Mouse (Mus musculus): ENCODE measurements around the gene Fam181b.

Gene Fam181b

DNA sequence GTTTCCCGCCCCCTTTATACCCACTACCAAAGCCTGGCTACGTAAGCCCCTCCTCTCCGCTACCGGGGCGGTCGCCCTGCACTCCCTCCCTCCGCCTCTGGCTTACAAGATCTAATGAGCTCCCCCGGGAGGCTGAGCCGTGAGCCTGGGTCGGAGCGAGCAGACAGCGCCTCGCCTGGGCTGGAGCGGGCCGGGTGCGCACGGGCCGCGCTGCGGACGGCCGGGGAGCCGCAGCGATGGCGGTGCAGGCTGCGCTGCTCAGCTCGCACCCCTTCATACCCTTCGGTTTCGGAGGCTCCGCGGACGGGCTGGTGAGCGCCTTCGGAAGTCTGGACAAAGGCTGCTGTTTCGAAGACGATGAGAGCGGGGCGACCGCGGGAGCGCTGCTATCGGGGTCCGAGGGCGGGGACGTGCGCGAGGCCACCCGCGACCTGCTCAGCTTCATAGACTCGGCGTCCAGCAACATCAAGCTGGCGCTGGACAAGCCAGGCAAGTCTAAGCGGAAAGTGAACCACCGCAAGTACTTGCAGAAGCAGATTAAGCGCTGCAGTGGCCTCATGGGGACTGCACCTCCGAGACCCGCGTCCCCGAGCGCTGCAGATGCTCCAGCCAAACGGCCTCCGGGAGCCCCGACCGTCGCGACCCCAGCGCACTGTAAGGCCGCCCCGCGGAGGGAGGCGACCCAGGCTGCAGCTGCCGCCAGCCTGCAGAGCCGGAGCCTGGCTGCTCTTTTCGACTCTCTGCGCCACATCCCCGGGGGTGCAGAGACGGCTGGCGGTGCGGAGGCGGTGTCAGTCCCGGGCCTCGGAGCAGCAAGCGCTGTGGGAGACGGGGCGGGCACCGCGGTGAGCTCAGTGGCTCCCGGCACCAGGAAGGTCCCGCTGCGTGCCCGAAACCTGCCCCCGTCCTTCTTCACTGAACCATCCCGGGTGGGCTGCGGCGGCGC lies at the start of gene Fam181b:
Gene Fam181b (plus strand): TSS at position 81 of the 946 bp plus-strand sequence.
- DNase-seq (ENCODE audit: low spot score): peak; percentile 68

DNA sequence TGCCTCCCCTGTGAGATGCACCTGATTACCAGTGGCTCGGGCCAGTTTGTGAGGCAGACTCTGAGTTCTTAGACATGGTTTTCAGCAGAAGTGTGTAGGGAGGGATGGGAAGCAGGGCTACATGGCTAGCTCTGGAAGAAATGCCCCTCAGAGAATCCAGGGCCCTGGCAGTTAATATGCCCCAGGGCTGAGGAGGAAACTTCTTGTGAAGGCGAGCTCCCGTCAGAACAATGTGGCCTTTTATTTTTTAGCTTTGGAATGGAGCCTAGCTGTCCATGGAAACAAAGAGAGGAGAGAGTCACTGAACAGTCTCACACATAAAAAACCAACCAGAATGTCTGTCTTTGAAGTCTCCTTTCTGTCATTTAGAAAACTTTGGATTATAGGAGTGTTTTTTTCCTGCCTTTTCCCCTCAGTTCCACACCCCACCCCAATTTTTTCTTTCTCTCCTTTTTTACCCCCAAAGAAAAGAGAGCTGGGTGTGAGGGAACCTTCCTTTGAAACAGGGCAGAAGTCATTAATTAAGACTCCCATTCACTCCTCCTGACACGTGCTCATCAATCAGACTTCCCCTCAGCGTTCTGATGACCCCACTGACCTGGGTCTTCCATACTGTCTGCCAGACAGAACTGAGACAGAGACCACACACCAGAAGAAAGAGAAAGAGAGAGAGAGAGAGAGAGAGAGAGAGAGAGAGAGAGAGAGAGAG lies 41.7 kb upstream of the Fam181b start:
- DNase-seq (ENCODE audit: low spot score): no peak

DNA sequence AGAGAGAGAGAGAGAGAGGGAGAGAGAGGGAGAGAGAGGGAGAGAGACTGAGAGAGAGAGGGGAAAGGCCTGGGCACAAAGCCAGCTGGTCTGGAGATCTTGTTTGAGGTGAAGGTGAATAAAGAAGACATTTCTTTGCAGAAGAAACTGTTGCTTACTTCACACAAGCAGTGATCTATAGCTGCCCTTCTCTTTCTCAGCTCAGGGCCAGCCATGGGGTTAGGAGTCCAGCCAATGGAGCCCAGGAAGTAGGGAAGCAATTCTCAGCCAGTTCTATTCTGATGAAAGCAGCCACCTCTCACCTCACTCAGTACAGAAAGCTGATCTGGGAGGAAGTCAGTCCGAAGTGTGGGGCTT lies 41.2 kb upstream of the Fam181b start:
- no peak for DNase-seq (ENCODE audit: low spot score)

DNA sequence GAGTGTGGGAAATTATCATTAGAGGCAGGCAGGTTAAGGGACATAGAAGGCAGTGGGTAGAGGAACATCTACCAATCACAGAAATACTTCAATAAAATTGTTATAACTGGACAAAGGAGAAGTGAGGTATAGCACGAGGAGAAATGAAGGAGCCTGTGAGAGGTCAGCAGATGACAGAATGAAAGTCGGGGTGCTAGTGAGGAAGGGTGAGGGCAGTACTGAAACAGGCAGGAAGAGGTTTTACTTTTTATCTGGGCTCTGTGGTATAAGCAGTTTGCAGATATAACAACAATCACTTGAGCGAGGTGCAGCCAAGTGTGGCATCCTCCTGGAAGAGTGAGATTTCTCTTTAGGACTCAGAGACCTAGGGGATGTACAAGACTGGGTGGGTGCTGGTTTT lies 40.1 kb upstream of the Fam181b start:
- no peak for DNase-seq (ENCODE audit: low spot score)

DNA sequence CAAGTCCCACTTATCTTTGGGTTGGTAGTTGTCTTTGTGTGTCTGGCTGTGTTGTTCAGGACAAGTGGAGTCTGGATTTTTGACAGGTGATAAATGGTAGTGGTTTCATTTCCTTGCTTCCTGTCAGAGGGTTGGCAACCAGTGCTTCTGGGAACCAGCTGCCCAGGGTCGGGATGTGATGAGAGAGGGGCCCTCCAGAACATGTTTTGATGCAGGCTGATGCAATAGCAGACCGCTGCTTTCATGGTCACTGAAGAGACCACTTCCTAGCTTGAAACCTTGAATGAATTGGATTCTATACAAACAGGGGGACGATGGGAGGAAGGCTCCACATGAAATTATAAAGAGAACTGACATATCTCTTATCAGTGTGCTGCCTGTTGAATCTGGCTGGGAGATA lies 35.3 kb upstream of the Fam181b start:
- DNase-seq (ENCODE audit: low spot score): no peak

DNA sequence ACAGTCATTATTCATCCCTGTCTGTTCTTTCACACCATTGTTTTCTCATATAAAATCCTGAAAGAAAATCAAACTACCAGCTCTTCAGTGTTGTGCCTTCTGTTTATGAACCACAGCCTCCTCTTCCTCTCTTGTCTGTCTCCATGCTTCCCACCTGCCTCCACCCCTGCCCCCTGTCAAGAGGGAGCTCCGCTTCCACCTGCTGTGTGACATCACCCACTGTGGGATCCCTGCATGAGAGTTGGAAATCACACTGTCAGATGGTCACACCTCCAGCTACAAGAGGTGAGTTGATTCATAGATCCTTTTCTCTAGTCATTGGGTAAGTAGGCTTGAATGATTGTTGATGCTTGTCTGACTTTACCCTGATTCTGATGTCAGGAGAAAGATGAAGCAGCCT lies 34.9 kb upstream of the Fam181b start:
- no peak for DNase-seq (ENCODE audit: low spot score)

DNA sequence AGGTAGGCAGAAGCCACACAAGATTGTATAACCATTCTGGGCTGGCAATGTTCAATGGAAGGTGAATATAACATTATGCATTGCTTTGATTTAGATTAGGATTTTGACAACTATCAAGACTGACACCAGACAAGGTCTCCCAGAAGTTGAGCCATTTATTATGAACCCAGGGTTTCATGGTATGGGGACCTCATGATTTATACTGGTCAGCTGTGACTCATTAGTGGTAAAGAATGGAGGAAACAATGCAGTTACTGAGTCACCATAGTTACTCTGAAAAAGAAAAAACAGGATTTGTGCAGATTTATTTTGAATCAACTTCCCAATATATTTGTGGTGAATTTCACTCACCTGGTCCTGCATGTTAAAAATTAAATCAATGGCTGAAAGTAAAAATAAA lies 18.8 kb upstream of the Fam181b start:
- no peak for DNase-seq (ENCODE audit: low spot score)

DNA sequence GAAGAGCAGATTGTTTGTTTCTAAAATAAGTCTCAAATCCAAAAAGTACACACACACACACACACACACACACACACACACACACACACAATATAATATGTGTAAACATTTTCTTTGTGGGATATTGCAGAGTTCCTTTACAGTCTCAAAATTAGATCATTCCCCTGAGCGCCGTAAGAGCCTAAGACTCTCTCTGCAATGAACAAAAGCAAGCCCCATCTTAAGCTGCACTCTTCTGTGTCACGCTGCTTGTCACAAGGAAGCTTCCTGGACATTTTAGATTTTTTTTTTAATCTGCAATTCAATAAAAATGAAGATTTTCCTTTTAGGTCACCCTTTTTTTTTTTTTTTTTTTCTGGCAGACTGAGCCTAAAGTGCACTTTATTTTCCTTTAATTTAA lies 17.9 kb upstream of the Fam181b start:
- no peak for DNase-seq (ENCODE audit: low spot score)

DNA sequence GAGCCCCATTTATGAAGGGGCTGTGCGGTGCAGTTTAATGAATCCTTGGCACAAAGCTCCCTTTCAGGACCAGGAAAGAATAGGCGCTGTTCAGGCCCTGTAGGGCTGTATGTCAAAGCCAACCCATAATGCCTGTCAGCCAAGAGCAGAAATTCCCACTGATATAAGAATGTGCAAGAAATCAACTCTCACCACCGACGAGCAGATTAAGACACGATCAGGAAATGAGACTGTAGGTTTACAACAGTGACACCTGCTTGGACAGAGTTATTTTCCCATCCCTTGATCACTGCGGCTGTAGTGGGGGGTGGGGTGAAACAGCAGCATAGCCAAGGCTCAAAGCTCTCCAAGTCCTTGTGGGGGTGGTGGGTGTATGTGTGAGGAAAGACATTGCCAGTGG lies 17.5 kb upstream of the Fam181b start:
- no peak for DNase-seq (ENCODE audit: low spot score)

DNA sequence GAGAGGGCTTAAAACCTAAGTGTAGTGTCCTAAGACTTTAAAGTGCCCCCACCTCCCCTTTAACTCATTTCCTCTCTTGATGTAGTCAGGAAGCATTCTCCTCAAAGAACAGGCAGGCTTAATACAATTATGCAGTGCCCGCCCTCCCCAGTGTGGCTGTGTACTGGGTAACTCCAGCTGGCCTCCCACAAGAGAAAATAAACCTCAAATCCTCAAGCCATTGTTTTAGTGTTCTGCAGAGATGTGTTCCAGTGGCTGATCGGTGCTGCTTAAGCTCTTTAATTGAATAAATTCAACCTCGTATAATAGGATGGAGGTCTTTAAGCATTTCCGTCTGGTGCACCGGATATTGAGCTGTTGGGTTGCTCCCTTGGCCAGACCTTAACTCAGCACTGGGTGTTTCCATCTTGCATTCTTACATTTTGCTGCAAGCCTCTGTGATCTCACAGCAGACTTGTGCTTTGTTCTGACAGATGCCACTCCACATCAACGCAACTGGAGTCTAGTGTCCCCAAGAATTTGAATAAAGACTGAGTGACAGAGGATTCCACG lies 12.1 kb upstream of the Fam181b start:
- DNase-seq (ENCODE audit: low spot score): no peak

DNA sequence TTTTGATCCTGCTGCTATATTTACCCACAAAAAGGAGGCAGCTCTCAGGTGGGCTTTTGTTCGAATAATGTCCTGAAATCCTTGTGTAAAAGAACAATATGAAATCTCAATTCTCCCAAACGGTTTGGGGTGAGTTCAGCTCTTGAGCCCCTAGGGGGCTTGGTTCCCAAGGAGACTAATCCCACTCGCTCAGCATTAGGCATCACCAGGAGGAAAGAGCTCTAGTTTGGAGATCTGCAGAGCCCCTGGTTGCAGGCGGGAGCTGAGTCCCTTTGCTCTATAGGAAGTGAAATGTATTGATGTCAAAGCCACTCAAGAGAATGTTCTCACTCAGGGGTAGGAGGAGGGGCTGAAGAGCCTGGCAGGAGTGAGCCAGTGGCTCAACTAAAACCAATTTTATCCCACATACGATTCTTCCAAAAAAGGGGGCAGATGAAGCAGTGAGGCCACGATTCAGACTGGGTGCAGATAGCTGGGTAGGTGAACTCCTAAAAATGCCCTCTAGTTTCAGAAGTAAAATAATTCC lies 3.2 kb upstream of the Fam181b start:
- DNase-seq (ENCODE audit: low spot score): no peak

DNA sequence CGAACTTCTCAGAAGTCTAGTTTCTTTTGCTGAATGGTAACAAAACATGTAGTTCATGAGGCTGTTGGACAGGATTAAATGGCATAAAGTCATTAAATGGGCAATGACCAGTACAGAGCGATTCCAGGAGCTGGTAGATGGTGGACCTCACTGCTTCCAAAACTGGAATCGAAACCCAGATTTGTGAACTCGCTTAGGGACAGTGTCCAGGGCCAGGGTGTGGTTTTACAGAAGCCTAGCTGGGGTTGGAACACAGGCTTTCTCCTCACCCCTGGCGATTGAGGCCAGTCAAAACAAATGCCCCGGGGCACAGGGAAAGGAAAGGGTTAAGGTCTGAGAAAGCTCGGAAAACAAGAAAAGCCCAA lies 263 bp upstream of the Fam181b start:
- DNase-seq (ENCODE audit: low spot score): no peak

DNA sequence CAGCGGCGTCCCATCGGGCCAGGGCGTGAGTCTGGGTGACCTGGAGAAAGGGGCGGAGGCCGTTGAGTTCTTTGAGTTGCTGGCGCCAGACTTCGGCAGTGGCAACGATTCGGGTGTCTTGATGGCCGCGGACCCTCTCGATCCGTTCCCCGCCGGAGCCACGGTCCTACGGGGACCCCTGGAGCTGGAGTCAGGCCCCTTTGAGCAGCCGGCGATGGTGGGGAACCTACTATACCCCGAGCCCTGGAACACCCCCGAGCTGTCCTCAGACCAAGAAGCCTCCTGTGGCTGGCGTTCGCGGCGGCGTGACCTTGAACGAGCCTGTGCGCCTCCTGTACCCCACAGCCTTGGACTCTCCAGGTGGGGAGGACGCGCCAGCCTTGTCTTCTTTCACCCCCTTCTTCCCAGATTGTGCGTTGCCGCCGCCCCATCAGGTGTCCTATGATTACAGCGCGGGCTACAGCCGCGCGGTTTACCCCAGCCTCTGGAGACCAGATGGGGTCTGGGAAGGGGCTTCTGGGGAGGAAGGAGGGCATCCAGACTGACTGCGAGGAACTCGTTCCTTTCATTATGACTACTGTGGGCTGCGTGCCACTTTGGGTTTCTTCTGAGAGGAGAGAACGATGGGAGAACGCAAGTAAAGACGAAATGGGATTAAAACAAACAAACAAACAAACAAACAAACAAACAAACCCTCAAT lies 1.2 kb downstream of the Fam181b start:
- no peak for DNase-seq (ENCODE audit: low spot score)

DNA sequence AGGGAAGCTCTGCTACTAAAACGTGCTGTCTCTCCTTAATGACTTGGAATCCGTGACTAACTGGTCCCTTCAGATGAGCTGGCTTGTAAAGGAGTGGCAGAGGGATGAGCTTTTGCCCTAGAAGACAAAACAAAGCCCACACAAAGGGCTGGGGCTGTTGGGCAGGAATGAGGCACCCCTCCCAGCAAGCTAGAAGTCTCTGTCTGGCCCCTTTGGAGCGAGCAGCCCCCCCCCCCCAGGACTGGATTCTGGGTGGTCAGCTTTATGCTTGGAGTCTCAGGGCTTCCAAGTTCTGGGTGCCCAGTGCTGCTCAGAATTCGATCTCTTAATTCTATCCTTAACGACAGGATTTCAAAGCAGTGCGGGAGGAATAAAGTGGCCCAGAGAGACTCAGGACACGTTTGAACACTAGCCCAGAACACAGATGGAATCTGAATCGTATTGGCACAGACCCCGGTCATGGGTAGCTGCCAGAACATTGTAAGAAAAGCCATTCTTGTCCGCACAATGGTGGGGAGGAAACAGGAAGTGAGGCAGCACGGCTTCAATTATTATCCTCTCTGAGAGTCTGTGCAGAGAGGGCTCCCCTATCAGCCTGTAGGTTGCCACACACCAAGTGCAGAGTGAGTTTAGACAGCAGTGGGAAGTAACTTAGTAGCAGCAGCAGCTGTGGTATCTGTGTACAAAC lies 13.8 kb downstream of the Fam181b start:
- peak; percentile 46 for DNase-seq (ENCODE audit: low spot score)

DNA sequence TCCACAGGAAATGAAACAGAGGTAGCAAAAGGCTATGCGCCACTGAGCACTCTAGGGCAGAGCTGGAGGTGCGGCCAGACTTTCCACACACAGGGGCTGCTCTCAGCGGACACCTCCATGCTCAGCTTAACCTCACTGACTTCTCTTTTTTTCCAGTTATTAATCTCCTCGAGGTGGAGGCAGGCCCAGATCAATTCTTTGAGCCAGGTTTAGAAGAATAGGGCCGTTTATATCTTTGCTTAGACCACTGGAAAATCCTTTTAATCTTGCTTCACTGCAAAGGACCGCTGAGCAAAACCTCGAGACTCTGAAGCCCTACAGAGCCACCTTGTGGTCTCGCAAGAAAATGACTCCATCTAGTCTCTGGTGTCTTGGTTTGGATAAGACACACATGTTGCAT lies 15.8 kb downstream of the Fam181b start:
- peak; percentile 10 for DNase-seq (ENCODE audit: low spot score)

DNA sequence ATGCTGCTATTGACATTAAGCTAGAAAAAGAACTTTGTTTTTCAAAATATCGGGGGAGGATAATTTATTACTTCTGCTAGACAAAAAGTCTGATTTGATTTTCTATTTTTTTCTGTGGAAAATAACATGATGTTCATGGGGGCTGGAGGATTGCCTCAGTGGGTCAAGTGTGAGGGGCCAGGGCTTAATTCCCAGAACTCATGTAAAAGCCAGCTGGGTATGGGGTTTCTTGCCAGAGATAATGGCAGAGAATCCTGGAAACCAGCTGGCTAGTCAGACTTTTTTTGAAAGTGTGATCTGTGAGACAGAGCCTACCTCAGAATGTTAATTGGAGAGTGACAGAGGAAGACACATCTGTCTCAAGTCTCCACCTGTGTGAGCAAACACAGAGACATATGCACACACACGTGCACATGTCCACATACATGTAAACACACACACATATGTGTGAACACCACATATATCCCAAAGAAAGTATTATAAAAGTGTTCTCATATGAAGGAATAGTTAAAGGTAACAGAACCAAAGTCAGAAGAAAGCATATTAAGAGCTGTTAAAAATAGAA lies 25.2 kb downstream of the Fam181b start:
- no peak for DNase-seq (ENCODE audit: low spot score)

DNA sequence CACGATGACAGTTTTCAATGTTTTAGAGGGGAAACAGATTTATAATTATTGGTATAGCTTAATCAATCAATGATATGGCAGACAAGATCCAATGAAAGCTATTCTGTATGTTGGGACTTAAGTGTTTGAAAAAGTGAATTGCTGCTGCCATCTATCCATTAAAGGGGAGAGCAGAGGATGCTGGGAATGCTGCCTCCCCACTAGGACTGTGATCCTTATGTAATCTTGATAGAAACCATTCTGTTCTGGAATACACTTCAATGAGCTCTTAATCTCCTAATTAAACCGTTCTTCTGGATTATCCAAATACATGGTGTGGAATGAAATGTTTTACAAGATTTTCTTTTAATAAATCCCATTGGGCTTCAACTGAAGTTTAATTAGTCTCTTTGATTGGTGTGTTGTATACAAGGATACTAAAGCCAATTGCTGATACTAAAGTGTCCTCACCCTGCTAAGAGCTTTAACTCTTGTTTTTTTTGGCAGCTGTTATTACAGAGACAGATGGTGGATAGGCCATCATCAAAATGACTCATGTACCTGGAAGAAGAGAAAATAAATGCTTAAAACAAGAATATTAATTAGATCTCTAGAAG lies 30.8 kb downstream of the Fam181b start:
- DNase-seq (ENCODE audit: low spot score): no peak

DNA sequence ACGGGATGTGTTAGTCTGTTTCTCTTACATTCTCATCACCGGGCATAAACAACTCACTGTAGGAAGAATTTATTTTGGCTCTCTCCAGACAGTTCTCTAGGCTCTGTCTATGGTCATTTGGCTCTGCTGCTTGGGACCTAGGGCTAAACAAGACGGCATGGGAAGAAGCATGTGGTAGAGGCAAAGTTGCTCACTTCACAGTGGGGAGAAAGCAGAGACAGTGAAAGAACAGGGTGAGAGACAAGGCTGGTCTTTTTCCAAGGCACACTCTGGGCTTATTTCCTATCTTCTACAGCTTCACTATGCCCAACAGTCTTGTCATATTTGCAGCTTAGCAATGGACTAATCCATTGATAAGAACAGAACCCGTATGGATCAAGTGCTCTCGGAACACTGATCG lies 31.4 kb downstream of the Fam181b start:
- no peak for DNase-seq (ENCODE audit: low spot score)

DNA sequence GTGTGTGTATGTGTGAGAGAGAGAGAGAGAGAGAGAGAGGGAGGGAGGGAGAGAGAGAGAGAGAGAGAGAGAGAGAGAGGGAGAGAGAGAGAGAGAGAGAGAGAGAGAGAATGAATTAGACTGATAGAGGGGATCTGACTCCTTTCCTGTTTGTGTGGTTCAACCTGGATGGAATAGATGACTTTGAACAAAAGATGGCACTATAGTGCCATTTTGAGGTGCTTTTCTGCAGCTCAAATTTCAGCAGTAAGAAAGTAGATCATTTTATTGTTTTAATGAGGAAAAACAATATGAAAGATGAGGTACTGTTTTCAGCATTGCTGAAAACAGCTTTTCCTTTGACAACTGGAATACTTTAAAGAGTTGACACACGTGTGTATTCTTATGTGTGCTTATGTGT lies 37.9 kb downstream of the Fam181b start:
- DNase-seq (ENCODE audit: low spot score): no peak

DNA sequence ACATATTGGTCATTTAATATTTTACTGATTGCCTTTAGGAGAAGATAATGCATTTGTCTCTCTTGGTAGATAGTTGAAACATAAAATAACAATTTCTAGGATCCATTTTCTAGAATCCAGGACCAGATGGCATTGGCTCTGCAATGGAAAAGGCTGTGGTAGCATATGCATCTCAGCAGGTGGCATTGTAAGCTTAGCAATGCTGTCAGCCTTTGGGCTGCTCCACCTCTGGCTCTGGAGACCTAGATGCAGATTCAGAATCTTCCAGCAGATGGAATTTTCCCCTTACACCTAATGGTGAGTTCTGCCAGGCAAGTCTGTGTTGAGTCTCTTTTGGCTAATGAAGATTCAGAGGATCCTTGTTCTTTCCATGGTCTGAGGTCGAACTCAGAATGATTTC lies 44.3 kb downstream of the Fam181b start:
- no peak for DNase-seq (ENCODE audit: low spot score)

All from ovary, adult 18-20 months (tissue).